9 mouse cellular contexts compared by ENCODE assay signal in genomic region chr8:84065457-84066072, GRCm38 (mm10). TPM values are rescaled to one million over a fixed set of nuclear protein-coding genes. Genes with fewer than 3 reads are reported as not detected.
A peak's percentile ranks its signal among the peaks of the same experiment; 100 is the strongest.
DNase-seq lines count a peak whose midpoint lies in the region; ATAC-seq lines count a peak whose summit lies in the region.
"Had no signal": no experiment of that assay in that cellular context is flagged by ENCODE, and none has a peak within 500 bp of the region (broad histone marks: within the 10 kb centered on the region; RNA-seq: fewer than 3 reads in every experiment).

No protein-coding gene starts in this region.

- no peak for DNase-seq in heart, adult 9 months (ENCODE audit: low spot score in 2 of 2)
- peak; percentile 44 for DNase-seq in Muller cell, postnatal 12 days (ENCODE audit: inconsistent ontology term)
- no peak for DNase-seq in urinary bladder, postnatal 36 days (ENCODE audit: low spot score in 2 of 2)
- DNase-seq in cerebellum, adult 9-10 months, result no peak
- no peak for DNase-seq in thymus, postnatal 10 days (ENCODE audit: low spot score in 2 of 2)

- WGBS in heart, embryonic 16.5 days, result 27% methylated on average over 5 of the region's 5 CpGs
- WGBS in hindbrain, embryonic 12.5 days, result 23% methylated on average over 5 of the region's 5 CpGs
- WGBS in midbrain, embryonic 12.5 days, result 28% methylated on average over 5 of the region's 5 CpGs

- no peaks in the 10 kb centered on the region for H3K27me3 ChIP-seq in heart, embryonic 16.5 days (ENCODE audit: control insufficient read depth, insufficient read depth, low read length)
- no peaks in the 10 kb centered on the region for H3K27me3 ChIP-seq in hindbrain, embryonic 12.5 days
- no peaks in the 10 kb centered on the region for H3K27me3 ChIP-seq in midbrain, embryonic 12.5 days

- ATAC-seq in heart, embryonic 16.5 days (replicated peaks; ENCODE audit: extremely low read depth, insufficient read depth, low FRiP score), result no peak
- ATAC-seq in hindbrain, embryonic 12.5 days (ENCODE audit: low FRiP score), result no peak
- no peak for ATAC-seq in midbrain, embryonic 12.5 days (ENCODE audit: low FRiP score, low read depth)

- peak overlapping the region; percentile 90 for H3K27ac ChIP-seq in heart, embryonic 16.5 days (ENCODE audit: low read length)
- peak overlapping the region; percentile 96 for H3K27ac ChIP-seq in hindbrain, embryonic 12.5 days
- H3K27ac ChIP-seq in midbrain, embryonic 12.5 days (replicated peaks), result peak overlapping the region; percentile 60; the same call in 1 of the 2 replicates

- peak overlapping the region; percentile 87 for H3K9ac ChIP-seq in heart, embryonic 16.5 days (ENCODE audit: low read length)
- H3K9ac ChIP-seq in hindbrain, embryonic 12.5 days, result peak overlapping the region; percentile 64
- H3K9ac ChIP-seq in midbrain, embryonic 12.5 days (replicated peaks), result peak overlapping the region; percentile 48

- H3K4me3 ChIP-seq in heart, embryonic 16.5 days (ENCODE audit: low read length), result peak overlapping the region; percentile 85
- H3K4me3 ChIP-seq in hindbrain, embryonic 12.5 days, result peak overlapping the region; percentile 98
- H3K4me3 ChIP-seq in midbrain, embryonic 12.5 days, result peak overlapping the region; percentile 97

- H3K4me2 ChIP-seq in heart, embryonic 16.5 days (ENCODE audit: low read depth, low read length), result peak overlapping the region; percentile 81
- H3K4me2 ChIP-seq in hindbrain, embryonic 12.5 days (replicated peaks), result peak overlapping the region; percentile 71
- H3K4me2 ChIP-seq in midbrain, embryonic 12.5 days (replicated peaks), result peak overlapping the region; percentile 60

- H3K9me3 ChIP-seq in heart, embryonic 16.5 days (replicated peaks; ENCODE audit: control insufficient read depth, low read length), result no peaks in the 10 kb centered on the region
- H3K9me3 ChIP-seq in hindbrain, embryonic 12.5 days (replicated peaks), result no peaks in the 10 kb centered on the region
- H3K9me3 ChIP-seq in midbrain, embryonic 12.5 days, result no peaks in the 10 kb centered on the region

- no peaks in the 10 kb centered on the region for H3K36me3 ChIP-seq in heart, embryonic 16.5 days (ENCODE audit: control insufficient read depth, insufficient read depth)
- no peaks in the 10 kb centered on the region for H3K36me3 ChIP-seq in hindbrain, embryonic 12.5 days
- H3K36me3 ChIP-seq in midbrain, embryonic 12.5 days, result no peaks in the 10 kb centered on the region

- H3K4me1 ChIP-seq in heart, embryonic 16.5 days (ENCODE audit: control insufficient read depth, insufficient read depth, low read length), result peaks cover 35% of the 10 kb centered on the region
- H3K4me1 ChIP-seq in hindbrain, embryonic 12.5 days, result peaks cover 34% of the 10 kb centered on the region
- peaks cover 30% of the 10 kb centered on the region for H3K4me1 ChIP-seq in midbrain, embryonic 12.5 days

RNA-seq across cellular contexts. Expression of gene Gm10643, which starts 0.6 kb away (rescaled TPM):
- 0.95 and 1.2 TPM in 2 replicates for polyA plus RNA-seq in heart, embryonic 16.5 days (2015; fragmentation: Nextera tagmentation; extraction: Ambion mirVana)
- polyA plus RNA-seq in hindbrain, embryonic 12.5 days (2016; fragmentation: Nextera tagmentation; extraction: Ambion mirVana), result 2.1 and 3.0 TPM in 2 replicates
- polyA plus RNA-seq in midbrain, embryonic 12.5 days (2016; fragmentation: Nextera tagmentation; extraction: Ambion mirVana), result 1.5 and 1.6 TPM in 2 replicates

RNA-seq across cellular contexts. Expression of gene Rfx1, which starts 1.1 kb away (rescaled TPM):
- 5.9 and 6.4 TPM in 2 replicates for polyA plus RNA-seq in heart, embryonic 16.5 days (2015; fragmentation: Nextera tagmentation; extraction: Ambion mirVana)
- 8.9 and 9.4 TPM in 2 replicates for polyA plus RNA-seq in hindbrain, embryonic 12.5 days (2016; fragmentation: Nextera tagmentation; extraction: Ambion mirVana)
- polyA plus RNA-seq in midbrain, embryonic 12.5 days (2016; fragmentation: Nextera tagmentation; extraction: Ambion mirVana), result 9.3 and 10.0 TPM in 2 replicates

RNA-seq across cellular contexts. Expression of gene Rln3, which starts 20.8 kb away (rescaled TPM):
- 0.24 TPM in 1 of 2 replicates, not detected in the other for polyA plus RNA-seq in heart, embryonic 16.5 days (2015; fragmentation: Nextera tagmentation; extraction: Ambion mirVana)
- not detected in 2 replicates for polyA plus RNA-seq in hindbrain, embryonic 12.5 days (2016; fragmentation: Nextera tagmentation; extraction: Ambion mirVana)
- not detected in 2 replicates for polyA plus RNA-seq in midbrain, embryonic 12.5 days (2016; fragmentation: Nextera tagmentation; extraction: Ambion mirVana)
- polyA plus RNA-seq: gonadal fat pad, adult 2 months had no signal

RNA-seq across cellular contexts. Expression of gene Il27ra, which starts 23.2 kb away (rescaled TPM):
- polyA plus RNA-seq in heart, embryonic 16.5 days (2015; fragmentation: Nextera tagmentation; extraction: Ambion mirVana), result 6.0 and 6.5 TPM in 2 replicates
- 0.14 and 0.33 TPM in 2 replicates for polyA plus RNA-seq in hindbrain, embryonic 12.5 days (2016; fragmentation: Nextera tagmentation; extraction: Ambion mirVana)
- 0.46 and 0.52 TPM in 2 replicates for polyA plus RNA-seq in midbrain, embryonic 12.5 days (2016; fragmentation: Nextera tagmentation; extraction: Ambion mirVana)

RNA-seq across cellular contexts. Expression of gene Dcaf15, which starts 39.0 kb away (rescaled TPM):
- 5.4 and 6.0 TPM in 2 replicates for polyA plus RNA-seq in heart, embryonic 16.5 days (2015; fragmentation: Nextera tagmentation; extraction: Ambion mirVana)
- 16.4 and 19.7 TPM in 2 replicates for polyA plus RNA-seq in hindbrain, embryonic 12.5 days (2016; fragmentation: Nextera tagmentation; extraction: Ambion mirVana)
- polyA plus RNA-seq in midbrain, embryonic 12.5 days (2016; fragmentation: Nextera tagmentation; extraction: Ambion mirVana), result 20.5 and 22.1 TPM in 2 replicates
